17 mouse cellular contexts compared by ENCODE assay signal in genomic region chr13:45649197-45649812, GRCm38 (mm10).
A peak's percentile ranks its signal among the peaks of the same experiment; 100 is the strongest.
DNase-seq lines count a peak whose midpoint lies in the region.
"Had no signal": no experiment of that assay in that cellular context is flagged by ENCODE, and none has a peak within 500 bp of the region (broad histone marks: within the 10 kb centered on the region; RNA-seq: fewer than 3 reads in every experiment).

No protein-coding gene starts in this region.

- no peak overlapping the region for H3K27ac ChIP-seq in heart, embryonic 10.5 days
- H3K27ac ChIP-seq: embryonic facial prominence, embryonic 10.5 days; limb, embryonic 10.5 days; liver, embryonic 12.5 days had no signal

- peaks cover 21% of the 10 kb centered on the region for H3K4me1 ChIP-seq in heart, embryonic 10.5 days
- H3K4me1 ChIP-seq: embryonic facial prominence, embryonic 10.5 days; limb, embryonic 10.5 days; liver, embryonic 12.5 days had no signal

- no peaks in the 10 kb centered on the region for H3K9me3 ChIP-seq in heart, embryonic 10.5 days
- H3K9me3 ChIP-seq: embryonic facial prominence, embryonic 10.5 days; limb, embryonic 10.5 days; liver, embryonic 12.5 days had no signal

- WGBS in heart, embryonic 10.5 days: 70% methylated on average over 4 of the region's 4 CpGs

- no peaks in the 10 kb centered on the region for H3K27me3 ChIP-seq in heart, embryonic 10.5 days (ENCODE audit: insufficient read depth, poor library complexity, severe bottlenecking)
- H3K27me3 ChIP-seq: liver, embryonic 12.5 days had no signal

- H3K4me3 ChIP-seq in heart, embryonic 10.5 days: no peak overlapping the region
- H3K4me3 ChIP-seq: embryonic facial prominence, embryonic 10.5 days; erythroblast, embryonic 14.5 days; limb, embryonic 10.5 days; liver, embryonic 12.5 days had no signal

- DNase-seq in adrenal gland, postnatal 10 days: peak; percentile 23
- no peak for DNase-seq in adrenal gland, adult 8-10 months
- peak; percentile 61 for DNase-seq in lung, postnatal 10 days
- DNase-seq in lung, postnatal 36 days: no peak
- peak; percentile 13 for DNase-seq in adipocyte (ENCODE audit: low spot score)
- peak; percentile 62 to 81 for DNase-seq in natural killer cell, adult 2 months (ENCODE audit: low spot score in 2 of 2)
- no peak for DNase-seq in heart, embryonic 10.5 days (ENCODE audit: low spot score)
- no peak for DNase-seq in right cerebral cortex, adult 2 months (ENCODE audit: low spot score in 2 of 2)
- DNase-seq: cerebellum, postnatal 14 days; gastrocnemius, postnatal 10 days; heart, postnatal 14 days; kidney, adult 2 months; layer of hippocampus, postnatal 36 days had no signal

- H3K36me3 ChIP-seq in heart, embryonic 10.5 days: no peaks in the 10 kb centered on the region
- H3K36me3 ChIP-seq: embryonic facial prominence, embryonic 10.5 days; limb, embryonic 10.5 days had no signal

Comparison
In these comparisons a context has a peak if more than half of its experiments do, and no peak if none do; other contexts are left out.
1. DNase-seq: peak in adrenal gland, postnatal 10 days (single experiment), lung, postnatal 10 days (single experiment), adipocyte (single experiment) and natural killer cell, adult 2 months (2 of 2); none in adrenal gland, adult 8-10 months (single experiment), lung, postnatal 36 days (single experiment), heart, embryonic 10.5 days (single experiment) and right cerebral cortex, adult 2 months (0 of 2).